Mouse (Mus musculus) cerebellum, adult 18-20 months (tissue): ENCODE results near the gene Mmadhc.

Source experiments
- DNase-seq, 2 experiments: peaks; one replicate each; pipeline ENCODE4 v3.0.0; 2021

Mmadhc gene

GRCm38 (mm10) chr2:50264059-50264458 is 32.5 kb downstream of the Mmadhc start:
- no peak for DNase-seq

DNA sequence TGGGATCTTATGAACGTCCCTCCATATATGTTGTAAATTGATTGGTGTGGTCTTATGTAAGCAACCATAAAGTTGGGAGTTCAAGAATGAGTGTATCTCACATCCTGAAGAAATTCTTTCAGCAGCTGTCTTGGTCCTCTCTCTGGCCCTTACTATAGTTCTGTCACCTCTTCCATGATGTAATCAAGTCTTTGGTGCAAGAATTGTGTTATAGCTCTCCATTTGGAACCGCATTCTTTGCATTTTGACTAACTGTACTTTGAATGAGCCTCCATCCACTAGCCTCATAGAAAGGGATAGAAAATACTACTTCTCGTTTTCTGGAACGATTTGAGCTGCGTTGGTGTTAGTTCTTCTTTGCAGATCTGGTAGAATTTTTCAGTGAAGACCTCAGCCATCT is 41.6 kb downstream of the Mmadhc start:
- DNase-seq: no peak

DNA sequence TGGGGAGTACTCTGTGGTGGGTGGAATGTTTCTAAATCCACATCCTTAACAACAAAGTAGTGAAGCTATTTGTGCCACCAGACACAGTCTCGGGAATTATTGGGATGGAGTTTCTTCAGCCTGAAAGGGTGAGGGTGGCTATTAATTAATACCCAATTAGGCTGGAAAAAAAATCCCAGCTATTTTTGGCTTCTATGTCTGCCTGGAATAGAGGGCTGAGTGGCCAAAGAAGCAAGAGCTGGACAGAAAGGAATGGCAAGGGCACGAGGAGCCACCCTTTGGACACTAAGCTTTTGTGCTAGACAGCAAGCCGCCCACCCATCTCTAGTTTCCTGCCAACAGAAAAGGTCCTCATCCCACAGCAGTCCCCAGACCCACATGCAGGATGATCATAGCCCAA is 48.0 kb downstream of the Mmadhc start:
- DNase-seq: no peak

GRCm38 (mm10) chr2:50233491-50233890 is 63.1 kb downstream of the Mmadhc start:
- no peak for DNase-seq
